Mouse (Mus musculus) thymus, adult 2 months (tissue): ENCODE results near the gene Metap2. TPM values are rescaled to one million over a fixed set of nuclear protein-coding genes. Genes with fewer than 3 reads are reported as not detected.

ENCODE experiments used
- DNase-seq: peaks from one replicate; pipeline ENCODE4 v3.0.0; 2021
- H3K27ac ChIP-seq: fragments of 200-500 bp; 2 replicates; pipeline ENCODE4 v1.5.1; 2012; ENCODE audit warnings: low read length, control low read depth; ENCODE audit not compliant: control insufficient read depth, insufficient read depth
- H3K27me3 ChIP-seq: fragments of 200-500 bp; 2 replicates; pipeline ENCODE4 v1.6.1; 2012; ENCODE audit warnings: mild to moderate bottlenecking, low read length, moderate library complexity, mixed read lengths; ENCODE audit not compliant: control insufficient read depth, insufficient read depth
- H3K36me3 ChIP-seq: fragments of 200-500 bp; 2 replicates; pipeline ENCODE4 v1.6.1; 2012; ENCODE audit warnings: mild to moderate bottlenecking, low read length, moderate library complexity; ENCODE audit not compliant: control insufficient read depth, insufficient read depth
- H3K4me1 ChIP-seq: fragments of 200-500 bp; replicated peaks from 2 replicates; pipeline ENCODE4 v1.6.1; 2012; ENCODE audit warnings: low read length; ENCODE audit not compliant: control insufficient read depth, insufficient read depth
- H3K4me3 ChIP-seq: fragments of 200-500 bp; 2 replicates; pipeline ENCODE4 v1.5.1; 2012; ENCODE audit warnings: mild to moderate bottlenecking, low read length, control low read depth, moderate library complexity; ENCODE audit not compliant: control insufficient read depth, insufficient read depth
- CTCF ChIP-seq: fragments of 200-500 bp; IDR thresholded peaks from 2 replicates; pipeline ENCODE4 v1.5.1; 2012; ENCODE audit warnings: mild to moderate bottlenecking, control low read depth, low read length, moderate library complexity, borderline replicate concordance; ENCODE audit not compliant: control insufficient read depth, poor library complexity, insufficient read depth; ENCODE audit errors: extremely low read depth
- POLR2A ChIP-seq: fragments of 200-500 bp; IDR thresholded peaks from 2 replicates; pipeline ENCODE4 v1.6.1; 2012; ENCODE audit warnings: mild to moderate bottlenecking, low read length, control low read depth, moderate library complexity; ENCODE audit not compliant: control insufficient read depth, poor library complexity, insufficient read depth; ENCODE audit errors: extremely low read depth
- WGBS: fragments of 180-500 bp; shearing (Covaris S2); methylation state at CpG from one replicate; pipeline ENCODE4 v1.1.7; 2018; 5-methylcytosine and 5-hydroxymethylcytosine counted together
- polyA plus RNA-seq: library from polyadenylated mRNA; depleted of rRNA; stranded (reverse); fragments of >200 nt; gene quantifications from 2 replicates; pipeline ENCODE4 v1.2.3, GENCODE M21; 2012

The Metap2 gene
- polyA plus RNA-seq, 1 experiment = 60.5 TPM

DNA sequence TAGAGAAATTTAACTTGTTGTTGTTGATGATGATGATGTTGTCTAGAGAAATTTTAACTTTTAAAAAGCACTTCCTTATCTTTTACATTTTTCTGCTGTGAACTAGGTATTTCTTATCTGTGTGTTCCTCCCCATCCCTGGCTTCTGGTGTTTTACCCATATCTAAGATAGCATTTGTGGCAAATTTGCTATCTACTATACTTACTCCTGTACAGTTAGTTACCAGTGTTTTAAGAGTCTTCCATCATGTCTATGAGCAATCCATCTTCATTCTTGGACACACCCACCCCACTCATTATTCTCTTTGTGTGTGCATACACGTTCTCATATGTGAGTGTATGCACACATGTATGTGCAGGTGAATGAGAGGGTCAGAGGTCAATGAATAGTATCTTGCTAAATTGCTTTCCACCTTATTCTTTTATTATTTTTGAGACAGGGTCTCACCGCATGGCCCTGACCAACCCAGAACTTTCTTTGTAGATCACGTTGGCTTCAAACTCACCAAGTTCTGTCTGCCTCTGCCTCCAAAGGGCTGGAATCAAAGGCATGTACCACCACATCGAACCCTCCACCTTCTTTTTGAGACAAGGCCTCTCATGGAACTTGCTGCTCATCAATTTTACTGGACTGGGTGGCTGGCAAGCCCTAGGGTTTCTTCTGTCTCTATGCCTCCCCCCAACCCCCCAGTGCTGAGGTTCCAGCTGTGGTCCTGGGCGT lies 15.4 kb upstream of the Metap2 start:
- Histone ChIP-seq H3K27me3 (no peaks in the 10 kb centered on the region), H3K36me3 (no peaks in the 10 kb centered on the region), H3K4me1 (peaks cover 17% of the 10 kb centered on the region), H3K4me3 (no peak overlapping the region), H3K27ac (no peak overlapping the region)
- no peak for DNase-seq
- no peak for TF ChIP-seq POLR2A
- TF ChIP-seq CTCF = no peak
- 94% methylated on average over 5 of the region's 5 CpGs for WGBS

DNA sequence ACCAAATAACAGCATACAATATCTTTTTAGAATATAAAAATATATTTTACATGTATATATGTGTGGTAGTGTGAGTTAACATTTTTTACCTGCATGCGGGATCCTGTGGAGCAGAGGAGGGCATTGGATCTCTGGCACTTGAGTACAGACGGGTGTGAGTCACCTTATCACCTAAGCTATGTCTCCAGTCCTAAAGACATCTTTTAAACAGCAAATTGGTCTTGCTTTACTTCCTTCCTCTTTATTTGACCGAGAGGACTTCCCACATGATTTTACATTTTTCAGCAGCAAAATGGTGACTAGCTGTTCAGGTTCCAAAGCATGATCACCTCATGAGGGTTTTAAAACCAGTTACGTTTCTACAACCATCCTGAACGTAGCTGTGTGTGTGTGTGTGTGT lies 14.4 kb upstream of the Metap2 start:
- 70% methylated on average over 5 of the region's 5 CpGs for whole genome bisulfite sequencing
- H3K36me3 ChIP-seq = no peaks in the 10 kb centered on the region
- no peak for TF ChIP-seq CTCF
- no peak overlapping the region for H3K27ac ChIP-seq
- H3K4me3 ChIP-seq = no peak overlapping the region
- H3K27me3 ChIP-seq = no peaks in the 10 kb centered on the region
- peaks cover 15% of the 10 kb centered on the region for H3K4me1 ChIP-seq
- no peak for DNase-seq

DNA sequence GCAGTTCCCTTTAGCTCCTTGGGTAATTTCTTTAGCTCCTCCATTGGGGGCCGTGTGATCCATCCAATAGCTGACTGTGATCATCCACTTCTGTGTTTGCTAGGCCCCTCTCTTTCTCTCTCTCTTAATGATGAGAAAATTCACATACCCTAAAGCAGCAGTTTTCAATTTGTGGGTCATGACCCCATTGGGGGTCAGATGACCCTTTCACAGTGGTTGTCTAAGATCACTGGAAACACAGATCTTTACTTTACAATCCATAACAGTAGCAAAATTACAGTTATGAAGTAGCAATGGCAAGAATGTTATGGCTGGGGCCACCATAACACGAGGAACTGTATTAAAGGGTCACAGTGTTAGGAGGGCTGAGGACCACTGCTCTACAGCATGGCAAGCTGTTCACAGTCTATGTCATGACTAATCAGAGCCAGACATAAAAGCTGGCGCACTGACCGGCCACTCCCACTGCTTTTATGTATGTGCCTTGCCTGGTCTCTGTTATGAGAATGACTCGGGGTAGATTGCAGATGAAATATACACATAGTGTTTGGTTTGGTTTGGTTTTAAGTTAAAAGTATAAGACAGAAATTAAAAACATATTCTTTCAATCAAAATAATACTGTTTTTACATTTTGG lies 13.0 kb upstream of the Metap2 start:
- WGBS = 95% methylated on average over 5 of the region's 5 CpGs
- Histone ChIP-seq H3K4me1 (peaks cover 5% of the 10 kb centered on the region), H3K36me3 (no peaks in the 10 kb centered on the region), H3K27me3 (no peaks in the 10 kb centered on the region), H3K4me3 (no peak overlapping the region), H3K27ac (no peak overlapping the region)
- no peak for DNase-seq
- TF ChIP-seq POLR2A (no peak), CTCF (no peak)

DNA sequence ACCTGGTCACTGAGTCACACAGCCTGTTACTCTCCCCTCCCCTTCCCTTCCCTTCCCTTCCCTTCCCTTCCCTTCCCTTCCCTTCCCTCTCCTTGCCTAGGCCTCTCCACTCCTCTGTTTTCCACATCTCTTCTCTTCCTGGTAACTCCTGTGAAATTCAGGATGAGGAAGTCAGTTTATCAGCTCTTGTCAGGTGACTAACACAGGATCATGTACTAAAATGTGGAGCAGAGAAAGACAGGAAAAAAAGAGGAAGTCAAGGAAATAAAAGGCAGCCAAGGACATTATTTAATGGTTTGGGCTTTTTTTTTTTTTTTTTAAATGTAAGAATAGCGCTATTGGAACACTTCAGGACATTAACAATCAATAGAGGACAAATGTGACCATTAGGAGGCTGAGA lies 12.1 kb upstream of the Metap2 start:
- 54% methylated on average over 1 of the region's 1 CpGs for WGBS
- Histone ChIP-seq H3K27ac (no peak overlapping the region), H3K4me1 (peaks cover 3% of the 10 kb centered on the region), H3K36me3 (no peaks in the 10 kb centered on the region), H3K27me3 (no peaks in the 10 kb centered on the region), H3K4me3 (no peak overlapping the region)
- TF ChIP-seq POLR2A (no peak), CTCF (no peak)
- no peak for DNase-seq

DNA sequence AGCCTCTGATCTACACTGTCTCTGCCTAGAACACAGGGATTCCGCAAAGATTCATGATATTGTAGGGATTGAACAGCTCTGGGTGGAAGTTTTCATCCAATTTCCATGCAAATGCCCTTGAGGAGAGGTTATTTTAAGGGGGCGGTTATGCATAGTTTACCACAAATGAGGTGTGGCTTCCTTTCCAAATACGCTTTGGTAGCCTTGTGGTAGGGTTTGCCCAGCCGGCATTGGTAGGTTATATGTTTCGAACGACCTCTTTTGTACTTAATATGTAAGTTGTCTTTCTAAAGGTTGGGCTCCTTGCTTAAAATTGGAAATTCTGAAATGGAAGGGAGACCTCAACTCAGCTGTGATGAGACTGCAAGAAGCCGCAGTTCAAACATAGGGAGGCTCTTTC lies 11.6 kb upstream of the Metap2 start:
- peaks cover 3% of the 10 kb centered on the region for H3K4me1 ChIP-seq
- H3K27ac ChIP-seq = no peak overlapping the region
- H3K27me3 ChIP-seq = no peaks in the 10 kb centered on the region
- WGBS = 30% methylated on average over 7 of the region's 7 CpGs
- no peaks in the 10 kb centered on the region for H3K36me3 ChIP-seq
- no peak overlapping the region for H3K4me3 ChIP-seq
- TF ChIP-seq POLR2A (no peak), CTCF (no peak)
- no peak for DNase-seq

DNA sequence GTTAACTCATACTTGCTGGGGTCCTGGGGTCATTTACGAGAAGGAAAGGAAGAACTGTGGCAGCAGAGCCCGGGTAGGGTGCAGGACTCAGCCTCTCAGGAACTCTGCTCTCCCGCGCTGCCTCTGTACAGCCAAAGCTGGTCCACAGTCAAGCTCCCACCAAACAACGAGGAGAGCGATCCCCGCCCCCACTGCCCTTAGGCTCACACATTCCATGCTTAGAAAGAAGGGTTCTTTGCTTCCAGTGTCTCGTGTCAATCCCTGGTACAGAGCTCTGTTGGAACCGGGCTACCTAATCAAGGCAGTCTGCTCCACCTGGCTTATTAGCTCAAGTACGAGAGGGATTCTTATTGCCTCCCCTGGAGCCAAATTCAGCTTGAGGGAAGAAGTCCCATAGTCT lies 10.5 kb upstream of the Metap2 start:
- no peaks in the 10 kb centered on the region for H3K27me3 ChIP-seq
- peaks cover 3% of the 10 kb centered on the region for H3K4me1 ChIP-seq
- no peak for DNase-seq
- no peaks in the 10 kb centered on the region for H3K36me3 ChIP-seq
- 86% methylated on average over 10 of the region's 10 CpGs for WGBS
- H3K4me3 ChIP-seq = no peak overlapping the region
- no peak overlapping the region for H3K27ac ChIP-seq
- no peak for TF ChIP-seq POLR2A

DNA sequence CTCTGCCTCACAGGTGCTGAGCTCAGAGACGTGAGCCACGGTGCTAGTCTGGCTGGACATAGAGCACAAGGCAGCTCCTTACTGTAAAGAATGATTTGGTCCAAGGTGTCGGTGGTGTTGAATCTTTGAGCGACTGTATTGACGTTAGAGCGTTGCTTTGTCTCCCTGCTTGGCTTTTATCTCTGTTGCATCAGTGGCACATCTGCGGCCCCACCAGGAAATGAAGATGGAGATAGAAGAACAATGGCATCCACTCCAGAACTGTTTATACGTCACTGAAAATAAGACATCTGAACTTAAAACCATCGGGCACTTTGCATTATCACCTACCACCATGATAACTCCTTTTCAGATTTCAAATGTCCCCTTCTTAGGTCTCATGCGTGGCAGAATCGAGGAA lies 3.0 kb upstream of the Metap2 start:
- WGBS = 56% methylated on average over 11 of the region's 11 CpGs
- H3K4me1 ChIP-seq = peaks cover 6% of the 10 kb centered on the region
- no peak overlapping the region for H3K27ac ChIP-seq
- H3K36me3 ChIP-seq = no peaks in the 10 kb centered on the region
- no peak overlapping the region for H3K4me3 ChIP-seq
- TF ChIP-seq POLR2A (no peak), CTCF (no peak)
- no peaks in the 10 kb centered on the region for H3K27me3 ChIP-seq
- DNase-seq = no peak
